Mouse (Mus musculus) urinary bladder, adult 2 months (tissue): Measurements from ENCODE around the gene Pbp2. TPM values are rescaled to one million over a fixed set of nuclear protein-coding genes. Genes with fewer than 3 reads are reported as not detected.

Experiments used
- DNase-seq: peaks from one replicate; pipeline ENCODE4 v3.0.0; 2022; ENCODE audit warnings: low spot score
- polyA plus RNA-seq: library from polyadenylated mRNA; depleted of rRNA; stranded (reverse); fragments of >200 nt; gene quantifications from 2 replicates; pipeline ENCODE4 v1.2.3, GENCODE M21; 2012; rRNA removed

Gene Pbp2
- polyA plus RNA-seq: 0.41 and 0.52 TPM in 2 replicates

DNA sequence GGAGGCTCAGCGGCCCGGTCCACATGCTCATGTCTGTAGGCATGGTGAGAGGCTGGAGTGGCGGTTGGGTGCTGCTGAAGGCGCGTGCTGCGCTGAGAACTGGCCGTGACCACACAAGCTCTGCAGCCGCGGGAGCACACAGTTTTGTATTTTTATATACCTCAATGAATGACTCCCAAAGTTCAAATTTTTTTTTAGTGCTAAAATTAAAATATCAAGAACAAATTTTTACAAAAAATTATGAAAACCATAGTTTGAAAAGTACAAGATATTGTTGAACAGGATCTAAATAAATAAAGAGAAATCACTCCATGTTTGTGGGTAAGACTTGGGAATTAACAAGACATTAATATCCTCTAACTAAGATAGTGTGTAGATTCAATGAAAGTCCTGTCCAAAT lies at the start of gene Pbp2:
Gene Pbp2, minus strand, starts transcription at position 101 of the 400 bp plus-strand sequence.
- DNase-seq: no peak

- DNase-seq: no peak
These were observed 44.7 kb upstream of the Pbp2 start for GRCm38 (mm10) chr6:135354953-135355352.

DNA sequence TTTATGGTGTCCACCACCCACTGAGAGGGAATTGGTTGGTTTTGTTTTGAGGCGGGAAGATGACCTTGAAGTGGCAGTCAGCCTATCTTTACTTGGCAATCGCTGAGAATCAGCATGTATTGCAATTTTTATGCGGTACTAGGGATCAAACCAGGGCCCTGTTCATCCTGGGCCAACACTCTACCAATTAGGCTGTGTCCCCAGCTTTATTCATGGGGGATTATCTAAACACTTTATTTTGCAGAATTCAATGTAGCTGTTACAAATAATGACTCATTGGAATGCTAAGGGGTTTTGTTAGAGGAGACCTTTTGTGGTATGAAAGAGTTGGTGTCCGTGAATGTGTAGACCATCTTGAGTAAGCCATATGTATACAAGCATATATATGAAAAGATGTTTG lies 42.3 kb upstream of the Pbp2 start:
- DNase-seq: no peak

GRCm38 (mm10) chr6:135351638-135352302 lies 41.6 kb upstream of the Pbp2 start:
- no peak for DNase-seq

DNA sequence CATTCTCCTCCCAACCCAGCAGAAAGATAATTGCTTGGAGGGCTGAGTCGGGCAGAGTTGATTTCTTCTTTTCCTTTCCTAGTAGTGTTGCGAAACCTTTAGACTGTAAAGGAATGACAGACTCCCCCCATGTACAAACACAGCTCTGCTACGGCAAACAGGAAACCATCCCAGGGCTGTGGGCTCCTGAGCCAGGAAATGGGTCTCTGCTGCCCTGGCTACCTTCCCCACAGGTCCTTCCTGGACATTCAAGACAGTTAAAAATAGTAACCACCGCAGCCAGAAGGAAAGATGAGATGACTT lies 30.8 kb upstream of the Pbp2 start:
- DNase-seq: no peak

DNA sequence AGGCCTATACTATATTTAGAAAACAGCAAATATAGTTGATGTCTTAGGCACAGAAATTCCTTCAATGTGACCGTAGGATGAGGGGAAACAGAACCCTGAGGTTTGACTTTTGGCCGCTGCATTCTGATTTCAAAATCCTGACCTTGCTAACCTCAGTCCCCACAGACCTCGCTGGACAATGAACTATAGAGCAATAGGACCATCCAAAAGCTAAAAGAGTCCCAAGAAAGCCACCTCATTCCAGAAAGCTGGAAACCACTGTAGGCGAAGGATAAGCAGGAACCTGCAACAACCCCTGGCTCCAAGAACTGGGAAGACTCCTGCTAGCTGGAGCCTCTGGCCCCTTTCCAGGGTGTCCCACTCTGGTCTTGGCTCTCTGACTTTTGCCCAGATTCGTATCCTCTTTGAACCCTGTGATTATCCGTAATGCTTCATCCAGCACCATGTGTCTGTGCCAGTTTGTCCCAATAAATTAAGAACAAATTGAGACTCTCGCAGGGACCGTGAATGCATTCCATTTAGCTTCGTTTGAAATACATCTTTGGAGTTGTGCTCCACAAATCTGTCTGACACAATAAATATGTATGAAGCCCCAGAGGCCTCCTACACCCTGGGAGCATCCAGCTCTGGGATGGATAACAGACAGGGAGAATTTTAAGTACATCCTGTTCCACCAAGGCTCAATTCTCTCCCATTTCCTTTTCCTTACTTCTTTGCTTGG lies 30.3 kb upstream of the Pbp2 start:
- no peak for DNase-seq

DNA sequence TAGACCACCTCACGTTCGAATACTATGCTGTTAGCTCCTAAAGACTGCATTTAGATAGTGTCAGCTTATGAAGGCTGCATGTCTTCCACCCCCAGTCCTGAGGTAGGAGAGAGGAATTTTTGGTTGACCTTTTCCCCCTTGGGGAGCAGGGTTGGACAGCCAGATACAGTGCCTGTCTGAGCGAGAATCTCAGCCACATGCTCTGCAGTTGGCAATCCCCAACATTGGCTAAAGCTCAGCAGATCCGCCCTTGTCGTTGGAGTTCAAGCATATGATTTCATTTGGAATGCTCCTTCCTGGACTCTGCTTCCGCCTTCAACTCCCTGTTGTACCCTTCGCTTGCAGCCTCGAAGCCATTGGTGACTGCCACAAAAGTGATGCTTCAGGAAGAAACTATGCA lies 26.2 kb upstream of the Pbp2 start:
- DNase-seq: no peak

- DNase-seq: no peak
These were observed 23.9 kb upstream of the Pbp2 start for GRCm38 (mm10) chr6:135333994-135334651.

DNA sequence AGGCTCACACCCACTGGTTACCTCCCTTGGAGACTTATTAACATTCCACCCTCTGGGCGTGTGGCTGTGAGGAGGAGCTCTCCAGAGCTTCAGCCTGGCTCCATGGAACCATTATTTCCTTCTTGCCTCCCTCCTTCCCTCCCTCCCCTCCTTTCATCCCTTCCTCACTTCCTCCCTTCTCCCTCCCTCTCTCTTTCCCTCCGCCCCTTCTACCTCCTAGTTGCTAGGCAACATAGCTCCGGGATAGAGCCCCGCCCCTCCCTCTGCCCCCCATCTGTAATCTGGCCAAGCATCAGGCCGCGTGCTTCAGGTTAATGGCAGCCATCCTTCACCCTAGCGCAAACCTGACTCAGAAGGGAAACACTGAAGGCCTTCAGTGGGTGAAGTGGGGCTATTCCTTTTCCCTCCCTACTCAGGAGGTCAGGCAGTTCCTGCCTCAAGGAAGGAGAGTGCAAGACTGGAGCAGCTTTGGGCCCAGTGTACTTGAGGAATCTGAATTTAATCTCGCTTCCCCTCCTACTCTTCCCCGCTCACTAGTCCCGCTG lies 22.6 kb upstream of the Pbp2 start:
- DNase-seq: no peak

- DNase-seq: no peak
These were observed 21.7 kb upstream of the Pbp2 start for GRCm38 (mm10) chr6:135331916-135332315.

GRCm38 (mm10) chr6:135326847-135327246 lies 16.6 kb upstream of the Pbp2 start:
- DNase-seq: no peak

- DNase-seq: no peak
These were observed 14.6 kb upstream of the Pbp2 start for GRCm38 (mm10) chr6:135324686-135325300.

DNA sequence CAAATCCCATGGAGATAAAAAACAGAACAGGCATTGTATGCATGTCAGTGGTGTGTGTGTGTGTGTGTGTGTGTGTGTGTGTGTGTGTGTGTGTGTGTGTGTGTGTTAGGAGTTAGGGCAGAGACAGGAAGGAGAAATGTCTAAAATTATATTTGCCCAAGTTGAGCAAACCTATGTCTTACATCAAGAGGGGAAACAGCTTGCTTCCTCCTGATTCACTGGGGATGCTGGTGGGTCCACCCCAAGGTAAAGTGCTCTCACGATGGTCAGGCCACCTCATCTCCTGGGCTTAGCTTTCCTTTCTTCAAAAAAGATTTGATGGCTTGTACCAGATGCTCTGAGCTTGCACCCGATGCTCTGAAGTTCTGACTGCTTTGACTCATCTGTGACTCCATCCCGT lies 13.9 kb upstream of the Pbp2 start:
- DNase-seq: no peak

GRCm38 (mm10) chr6:135323311-135323982 lies 13.2 kb upstream of the Pbp2 start:
- peak; percentile 52 for DNase-seq

DNA sequence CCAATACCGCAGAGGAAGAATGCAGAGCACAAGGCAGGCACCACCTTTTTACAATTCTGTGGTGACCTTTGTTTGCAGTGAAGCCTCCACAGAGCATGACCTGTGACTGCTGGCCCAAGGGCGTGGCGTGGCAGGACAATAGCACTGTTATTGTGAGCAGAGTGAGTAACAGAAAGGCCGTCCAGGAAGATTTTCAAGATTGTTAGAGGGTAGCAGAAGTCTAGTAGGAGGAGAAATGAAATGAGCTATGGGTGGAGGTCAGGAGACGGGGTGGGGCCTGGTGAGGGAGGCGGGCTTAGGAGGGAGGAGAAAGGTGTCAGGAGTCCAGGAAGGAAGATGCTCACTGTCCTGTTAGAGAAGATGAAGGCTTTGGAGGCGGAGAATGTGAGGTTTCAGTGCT lies 12.5 kb upstream of the Pbp2 start:
- no peak for DNase-seq

DNA sequence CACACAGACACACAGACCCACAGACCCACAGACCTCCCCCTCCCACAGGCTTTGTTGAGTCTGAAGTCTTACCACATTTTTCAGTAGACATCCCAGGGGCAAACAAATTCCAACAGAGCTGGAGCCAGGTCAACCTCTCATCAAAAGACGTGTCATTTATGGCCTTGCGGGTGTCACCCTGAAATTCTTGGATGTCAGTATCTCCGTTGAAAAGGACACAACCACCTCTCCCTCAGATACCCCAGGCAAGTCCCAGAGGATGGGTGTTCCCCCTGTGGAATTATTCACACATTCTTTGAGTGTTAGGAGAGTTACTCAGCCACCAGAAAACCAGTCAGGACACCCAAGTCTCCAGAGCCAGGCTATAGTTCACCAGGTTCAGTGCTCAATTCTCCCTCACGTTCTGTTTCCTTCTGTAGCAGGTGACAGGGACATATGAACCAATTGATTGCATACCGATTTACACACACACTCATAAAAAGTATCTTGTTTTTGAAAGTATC lies 9.3 kb upstream of the Pbp2 start:
- no peak for DNase-seq

DNA sequence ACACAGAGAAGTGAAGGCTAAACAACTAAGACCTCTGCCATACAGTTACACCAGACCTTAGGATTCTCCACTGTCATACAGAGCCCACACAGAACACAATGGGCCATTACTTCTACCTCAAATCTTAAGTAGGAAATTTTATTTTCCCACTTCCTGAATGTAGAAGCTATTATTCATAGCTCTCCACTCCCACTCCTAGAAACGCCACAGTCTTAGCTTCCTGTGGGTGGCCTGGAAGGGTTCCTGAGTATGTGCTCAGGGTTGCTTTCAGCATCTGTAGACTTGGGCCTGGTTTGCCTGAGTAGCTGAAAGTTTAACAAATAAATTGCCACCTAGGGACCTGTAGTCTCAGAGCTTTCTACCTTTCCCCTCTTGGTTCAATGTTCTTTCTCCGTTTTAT lies 5.9 kb upstream of the Pbp2 start:
- no peak for DNase-seq

- no peak for DNase-seq
These were observed 3.8 kb upstream of the Pbp2 start for GRCm38 (mm10) chr6:135313981-135314380.

DNA sequence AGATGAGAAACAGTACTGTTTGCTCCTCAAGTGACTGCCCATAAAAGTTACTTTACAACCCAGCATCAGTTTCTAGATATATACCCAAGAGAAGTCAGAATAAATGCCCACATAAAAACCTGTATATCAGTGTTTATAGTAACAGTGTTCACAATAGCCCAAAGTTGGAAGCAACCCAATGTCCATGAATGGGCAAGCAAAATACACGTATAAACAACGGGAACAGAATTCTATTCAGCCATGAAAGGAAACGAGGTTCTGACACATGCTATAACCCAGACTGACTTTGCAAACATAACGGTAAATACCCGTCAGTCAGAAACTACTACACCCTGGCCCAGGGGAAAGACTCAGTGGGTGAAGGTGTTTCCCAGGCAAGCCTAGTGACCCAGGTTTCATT lies 1.8 kb upstream of the Pbp2 start:
- no peak for DNase-seq

- DNase-seq: no peak
These were observed 5.5 kb downstream of the Pbp2 start for GRCm38 (mm10) chr6:135304576-135305260.
